Mouse (Mus musculus): ENCODE data around the gene Zfp114.

Gene Zfp114

DNA sequence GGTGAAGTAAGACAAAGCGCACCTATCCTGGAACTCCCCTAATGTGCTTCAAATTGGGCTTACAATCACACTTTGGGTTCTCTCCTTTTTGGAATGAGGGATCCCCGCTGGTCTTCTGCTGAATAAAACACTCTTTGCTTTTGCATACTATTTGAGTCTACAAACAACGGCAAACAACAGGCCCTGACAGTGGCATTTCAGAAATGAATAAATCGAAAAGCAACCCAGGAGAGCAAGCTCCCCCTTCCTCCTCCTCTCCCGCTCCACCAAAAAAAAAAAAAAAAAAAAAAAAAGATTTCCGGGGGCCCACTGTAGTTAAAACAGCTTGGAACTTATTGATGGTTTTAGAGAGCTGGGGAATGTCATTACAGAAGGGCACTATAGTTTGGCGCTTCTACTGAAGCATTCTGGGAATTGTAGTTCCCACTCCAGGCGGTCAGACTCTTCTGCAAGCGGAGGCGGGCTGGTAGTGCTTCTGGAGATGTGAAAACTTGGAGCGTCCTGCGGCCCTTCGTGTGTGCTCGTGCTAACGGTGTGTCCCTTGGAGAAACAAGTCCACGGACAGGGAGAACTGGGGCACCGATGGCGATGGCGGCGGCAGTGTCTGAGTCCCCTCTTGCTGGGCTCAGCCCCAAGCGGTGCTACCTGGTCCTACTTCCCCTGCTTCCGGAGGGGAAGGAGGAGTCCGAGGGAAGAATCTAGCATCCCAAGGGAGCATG is at the start of gene Zfp114:
Gene Zfp114 (plus strand): TSS at position 443 of the 719 bp plus-strand sequence.
- DNase-seq (ENCODE audit: low read depth, low spot score), result peak; percentile 54

DNA sequence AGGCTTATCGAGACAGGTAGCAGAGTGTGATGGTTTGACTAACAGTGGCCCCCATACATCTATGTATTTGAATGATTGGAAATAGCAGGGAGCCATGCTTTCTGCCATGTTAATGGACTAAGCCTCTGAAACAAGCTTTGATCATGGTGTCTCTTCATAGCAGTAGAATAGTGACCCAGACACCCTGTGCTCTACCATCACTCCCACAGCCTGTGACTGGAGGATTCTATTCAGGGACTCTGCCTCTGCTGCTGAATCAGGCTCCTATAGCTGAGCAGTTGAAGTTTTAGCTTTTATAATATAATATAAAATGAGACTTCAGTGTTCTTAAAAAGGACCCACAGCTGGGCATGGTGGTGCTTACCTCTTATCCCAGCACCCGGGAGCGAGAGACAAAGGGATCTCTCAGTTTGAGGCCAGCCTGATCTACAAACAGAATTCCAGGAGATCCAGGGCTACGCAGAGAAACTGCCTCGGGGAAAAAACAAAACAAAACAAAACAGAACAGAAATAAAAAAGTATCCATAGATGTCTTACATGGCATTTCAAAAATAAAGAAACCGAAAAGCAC is 41.4 kb upstream of the Zfp114 start:
- DNase-seq (ENCODE audit: low read depth, low spot score), result no peak

DNA sequence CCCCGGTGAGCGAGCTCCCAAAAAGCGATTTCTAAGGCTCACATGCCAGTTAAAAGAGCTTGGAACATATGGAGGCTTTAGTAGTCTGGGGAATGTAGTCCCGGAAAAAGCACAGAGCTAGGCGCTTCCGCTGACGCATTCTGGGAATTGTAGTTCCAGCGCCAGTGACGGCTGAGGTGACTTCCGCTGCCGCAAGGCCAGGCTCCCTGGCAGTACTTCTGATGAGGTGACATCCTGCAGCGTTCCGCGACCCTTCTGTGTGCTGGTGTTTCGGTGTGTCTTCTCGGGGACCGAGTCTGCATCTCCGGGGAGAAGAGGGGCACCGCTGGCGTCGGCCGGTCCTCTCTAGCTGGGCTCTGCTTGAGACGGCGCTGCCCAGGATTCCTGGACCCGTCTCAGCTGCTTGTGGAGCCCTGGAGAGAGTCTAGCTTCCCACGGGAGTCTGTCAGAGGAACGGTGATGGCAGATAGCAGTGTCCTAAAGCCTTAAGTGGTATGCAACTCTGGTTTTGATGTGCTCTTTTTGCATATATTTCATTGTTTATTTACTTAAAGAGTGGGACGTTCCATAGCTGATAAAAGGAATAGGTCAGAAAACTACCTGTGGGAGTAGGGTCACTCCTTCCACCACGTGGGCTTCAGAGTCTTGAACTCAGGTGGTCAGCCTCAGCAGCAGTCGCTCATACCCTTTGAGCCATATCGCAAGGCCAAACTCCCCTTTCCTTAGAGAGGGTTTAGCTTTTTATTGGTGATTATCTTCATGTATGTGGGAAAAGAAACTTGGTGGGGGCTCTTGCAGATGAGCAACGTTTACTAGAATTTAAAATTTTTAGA is 40.6 kb upstream of the Zfp114 start, which contains the start of gene Zfp235:
Gene Zfp235 (plus strand): TSS at position 174 of the 833 bp plus-strand sequence.
- peak; percentile 56 for DNase-seq (ENCODE audit: low read depth, low spot score)

DNA sequence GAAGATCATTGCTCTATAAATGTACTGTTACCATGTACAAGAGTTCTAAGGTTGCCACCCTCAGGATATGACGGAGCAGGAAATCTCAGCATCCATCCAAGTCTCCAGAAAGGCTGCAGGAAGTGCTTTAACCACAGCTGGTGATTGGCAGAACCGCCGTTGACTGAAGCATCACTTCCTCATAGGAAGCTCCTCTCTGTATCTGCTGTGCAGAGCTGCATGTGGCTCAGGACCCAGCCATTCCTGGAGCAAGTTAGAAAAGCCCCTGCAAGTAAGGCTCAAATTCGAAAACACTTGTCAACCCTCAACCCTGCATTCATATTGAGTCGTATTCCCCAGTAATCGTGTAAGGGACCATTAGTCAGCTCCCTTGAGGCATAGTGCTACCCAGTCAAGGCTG is 32.3 kb upstream of the Zfp114 start:
- DNase-seq (ENCODE audit: low read depth, low spot score), result no peak

DNA sequence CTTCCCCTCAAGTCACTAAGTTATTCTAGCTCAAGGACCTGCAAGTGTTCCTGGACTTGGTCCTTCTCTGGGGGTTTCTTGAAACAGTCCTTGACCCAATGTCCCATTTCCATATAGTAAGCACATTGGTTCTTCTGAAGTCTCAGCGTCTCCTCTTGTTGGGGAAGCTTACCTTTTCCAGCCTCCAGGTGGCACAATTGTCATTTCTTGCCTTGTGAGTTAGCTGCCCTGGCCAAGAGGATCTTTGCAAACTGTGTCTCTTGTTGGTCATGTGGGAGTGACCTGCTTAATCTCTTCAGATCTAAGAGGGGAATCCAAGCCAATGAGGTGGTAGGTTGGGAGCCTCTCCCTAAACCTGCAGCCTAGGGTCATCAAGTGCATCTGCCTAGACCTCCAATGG is 21.6 kb upstream of the Zfp114 start:
- DNase-seq (ENCODE audit: low read depth, low spot score), result no peak

DNA sequence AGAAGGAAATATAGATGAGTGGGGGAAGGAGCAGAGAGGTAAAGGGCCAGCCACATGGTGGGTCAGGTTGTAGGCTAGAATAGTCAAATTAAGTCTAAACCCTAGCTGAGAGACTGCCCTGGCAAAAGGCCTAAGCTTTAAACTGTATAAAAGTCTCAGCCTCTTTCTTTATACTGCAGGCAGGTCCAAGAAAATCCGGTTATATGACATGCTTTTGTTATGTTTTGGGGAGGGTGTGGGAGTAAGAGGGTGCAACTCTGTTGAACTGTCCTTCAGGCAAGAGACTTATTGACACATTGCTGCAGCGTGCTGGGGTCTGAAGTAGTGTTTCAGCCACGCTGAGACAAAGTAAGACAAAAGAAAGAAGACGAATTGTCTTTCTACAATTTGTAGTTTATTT is 2.7 kb upstream of the Zfp114 start:
- DNase-seq (ENCODE audit: low read depth, low spot score), result no peak

DNA sequence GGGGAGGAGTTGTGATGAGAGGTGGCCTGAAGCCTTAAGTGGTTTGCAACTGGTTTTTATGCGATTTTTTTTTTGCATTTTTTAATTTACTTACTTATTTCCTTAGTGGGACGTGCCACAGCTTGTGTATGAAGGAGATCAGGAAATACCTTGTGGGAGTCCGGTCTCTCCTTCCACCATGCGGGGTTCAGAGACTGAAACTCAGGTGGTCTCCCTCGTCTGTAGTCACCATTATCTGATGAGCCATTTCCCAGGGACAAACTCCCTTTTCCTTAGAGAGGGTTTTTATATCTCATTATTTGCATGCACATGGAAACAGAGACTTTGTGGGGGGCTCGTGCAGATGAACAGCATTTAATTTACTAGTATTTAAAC is 464 bp downstream of the Zfp114 start:
- no peak for DNase-seq (ENCODE audit: low read depth, low spot score)

DNA sequence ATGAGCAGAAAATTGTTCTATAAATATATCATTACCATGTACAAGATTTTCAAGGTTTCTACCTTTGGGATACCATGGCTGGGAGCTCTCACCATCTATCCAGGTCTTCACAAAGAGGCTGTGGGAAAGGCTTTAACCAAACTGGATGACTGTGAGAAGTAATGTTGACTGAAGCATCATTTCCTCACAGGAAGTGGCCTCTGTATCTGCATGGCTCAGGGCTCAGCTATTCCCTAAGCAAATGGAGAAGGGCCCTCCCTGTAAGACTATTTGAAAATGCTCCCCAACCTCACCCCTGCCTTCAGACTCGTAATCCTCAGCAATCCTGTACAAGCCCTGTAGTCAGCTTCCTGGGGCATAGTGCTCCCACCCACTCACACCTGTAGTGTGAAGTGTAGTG is 12.8 kb downstream of the Zfp114 start:
- no peak for DNase-seq (ENCODE audit: low read depth, low spot score)

DNA sequence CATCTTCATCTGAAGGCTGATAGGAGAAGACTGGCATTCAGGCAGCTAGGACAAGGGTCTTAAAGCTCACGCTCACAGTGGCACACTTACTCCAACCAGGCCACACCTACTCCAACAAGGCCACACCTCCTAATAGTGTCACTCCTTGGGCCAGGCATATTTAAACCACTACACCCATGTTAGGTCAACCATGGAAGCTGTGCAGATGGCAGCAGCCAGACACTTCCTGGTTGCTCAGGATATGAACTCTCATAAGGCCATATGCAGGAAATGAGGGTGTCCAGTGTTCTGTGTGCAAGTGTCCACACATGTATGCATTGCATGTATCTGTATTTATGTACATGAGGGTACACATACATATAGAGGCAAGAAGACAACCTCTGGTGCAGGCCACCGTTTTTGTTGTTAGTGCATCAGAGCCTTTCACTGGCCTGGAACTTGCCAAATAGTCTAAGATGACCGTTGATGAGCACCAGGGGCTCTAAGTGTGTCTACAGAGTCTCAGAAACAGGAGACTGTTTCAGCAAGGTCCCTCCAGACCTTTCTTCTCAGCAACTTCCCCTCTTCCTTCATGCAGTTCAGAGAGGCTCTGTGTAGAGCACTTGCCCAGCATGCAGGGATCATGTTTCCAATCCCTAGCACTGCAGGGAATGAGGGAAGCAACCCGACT is 14.2 kb downstream of the Zfp114 start:
- DNase-seq (ENCODE audit: low read depth, low spot score), result no peak

DNA sequence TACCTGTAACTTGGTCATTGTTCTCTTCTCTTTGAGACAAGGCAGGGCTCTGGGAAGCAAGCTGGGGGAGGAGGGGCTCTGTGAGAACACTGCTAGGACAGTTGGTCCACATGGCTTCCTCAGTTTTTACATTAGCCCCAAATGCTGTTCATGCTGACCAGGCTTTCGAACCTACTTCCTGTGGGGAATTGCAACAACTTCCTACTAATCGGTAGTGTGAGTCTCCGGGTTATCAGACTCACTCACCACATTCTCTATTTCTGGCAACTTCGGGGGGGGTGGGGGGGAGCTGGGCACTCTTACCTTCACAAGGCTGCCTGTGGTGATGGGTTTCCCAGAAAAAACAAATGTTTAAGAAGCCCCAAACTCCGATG is 14.7 kb downstream of the Zfp114 start:
- DNase-seq (ENCODE audit: low read depth, low spot score), result no peak

DNA sequence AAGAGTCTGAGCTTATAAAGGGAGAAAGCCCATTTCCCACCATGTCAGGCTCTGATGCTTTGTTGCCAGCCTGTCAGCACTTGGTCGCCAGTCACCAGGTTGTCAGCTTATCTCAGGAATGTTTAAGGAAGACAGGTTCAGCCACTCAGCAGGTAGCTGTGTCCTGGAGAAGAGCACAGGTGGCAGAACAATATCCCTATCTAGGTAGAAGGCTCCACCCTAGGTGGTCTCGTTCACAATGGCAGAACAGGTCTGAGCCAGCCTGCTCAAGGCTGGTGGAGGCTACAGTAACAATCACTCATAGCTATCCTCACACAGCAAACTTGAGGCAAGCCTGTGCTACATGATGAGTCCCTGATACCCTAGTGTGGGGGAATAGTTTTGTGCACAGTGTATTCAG is 16.5 kb downstream of the Zfp114 start:
- DNase-seq (ENCODE audit: low read depth, low spot score), result no peak

DNA sequence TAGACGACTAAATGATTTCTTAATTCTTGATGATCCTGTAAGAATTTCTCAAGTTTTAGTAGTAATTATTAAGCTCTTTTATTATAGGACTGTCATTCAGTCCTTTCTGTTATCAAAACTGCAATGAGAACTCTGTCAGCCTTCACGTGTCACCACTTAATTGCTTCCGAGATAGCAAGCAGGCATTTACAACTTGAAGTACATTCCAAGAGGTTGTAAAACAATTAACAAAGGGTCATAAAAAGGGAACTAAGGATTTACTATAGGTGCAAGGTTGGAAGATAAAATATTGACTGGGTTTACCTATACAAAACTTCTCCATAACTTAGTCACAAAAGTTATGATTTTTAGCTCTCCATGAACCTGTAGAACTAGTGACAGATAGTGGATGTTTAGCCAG is 18.3 kb downstream of the Zfp114 start:
- no peak for DNase-seq (ENCODE audit: low read depth, low spot score)

DNA sequence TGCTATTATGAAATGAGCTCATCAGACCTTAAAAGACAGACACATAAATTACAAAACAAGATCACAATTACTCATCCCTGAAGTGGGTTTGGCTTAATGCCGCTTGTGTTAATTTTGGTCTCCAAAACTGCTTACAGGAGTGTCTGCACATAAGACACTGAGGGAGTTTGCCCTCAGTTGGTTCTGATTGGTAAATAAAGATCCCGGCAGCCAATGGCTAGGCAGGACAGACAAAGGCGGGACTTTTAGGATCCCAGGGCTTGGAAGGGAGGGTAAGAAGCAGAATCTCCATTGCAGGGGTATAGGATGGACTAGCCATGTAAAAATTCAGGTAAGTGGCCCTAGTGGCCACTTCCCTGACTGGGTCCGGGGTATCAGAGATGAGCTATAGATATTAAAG is 22.1 kb downstream of the Zfp114 start:
- DNase-seq (ENCODE audit: low read depth, low spot score), result no peak

DNA sequence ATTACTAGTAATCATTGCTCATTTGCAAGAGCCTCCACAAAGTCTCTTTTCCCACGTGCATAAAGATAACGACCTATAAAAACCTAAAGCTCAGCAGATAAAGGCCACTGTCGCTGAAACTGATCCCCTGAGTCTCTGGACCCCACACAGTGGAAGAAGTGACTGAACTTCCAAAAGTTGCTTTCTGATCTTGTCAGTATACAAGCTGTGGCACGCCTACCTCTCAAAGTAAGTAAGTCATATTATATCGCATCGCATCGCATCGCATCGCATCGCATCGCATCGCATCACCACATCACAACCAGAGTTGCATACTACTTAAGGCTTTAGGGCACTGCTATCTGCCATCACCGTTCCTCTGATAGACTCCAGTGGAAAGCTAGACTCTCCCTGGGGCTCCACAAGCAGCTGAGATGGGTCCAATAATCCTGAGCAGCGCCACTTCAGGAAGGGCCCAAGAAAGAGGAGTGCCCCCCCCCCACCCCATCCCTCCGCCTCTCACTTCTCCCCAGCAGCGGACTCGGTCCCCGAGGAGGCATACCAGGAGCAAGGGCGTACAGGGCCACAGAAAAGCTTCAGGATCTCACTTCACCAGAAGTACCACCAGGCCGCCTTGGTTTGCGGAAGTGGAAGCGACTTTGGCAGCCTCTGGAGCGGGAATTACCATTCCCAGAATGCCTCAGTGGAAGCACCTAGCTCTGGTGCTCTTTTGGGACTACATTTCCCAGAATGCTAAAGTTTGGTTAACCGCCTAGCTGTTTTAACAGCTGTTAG is 32.8 kb downstream of the Zfp114 start:
- DNase-seq (ENCODE audit: low read depth, low spot score), result peak; percentile 65

DNA sequence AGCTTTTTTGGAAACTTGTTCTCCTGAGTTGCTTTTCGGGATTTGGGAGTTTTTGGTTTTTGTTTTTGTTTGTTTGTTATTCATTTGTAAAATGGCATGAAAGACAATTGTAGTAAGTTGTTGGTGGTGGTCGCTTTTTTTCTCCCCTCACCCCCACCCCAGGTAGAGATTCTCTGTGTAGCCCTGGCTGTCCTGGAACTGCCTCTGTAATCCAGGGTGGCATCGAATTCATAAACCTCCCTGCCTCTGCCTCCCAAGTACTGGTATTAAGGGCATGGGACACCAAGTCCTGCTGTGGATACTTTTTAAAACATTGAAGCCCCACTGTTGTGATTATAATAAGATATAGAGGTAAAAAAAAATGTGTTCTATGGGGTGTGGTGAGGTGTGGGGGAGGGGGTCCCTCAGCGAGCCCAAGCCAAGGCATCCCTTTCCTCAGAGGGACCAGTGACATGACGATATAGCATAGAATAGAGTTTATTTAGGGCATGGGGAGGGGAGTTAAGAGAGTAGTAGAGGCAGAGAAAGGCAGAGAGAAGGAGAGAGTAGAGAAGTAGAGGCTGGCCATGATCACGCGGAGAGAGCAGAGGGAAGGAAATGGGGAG is 33.5 kb downstream of the Zfp114 start:
- DNase-seq (ENCODE audit: low read depth, low spot score), result no peak

DNA sequence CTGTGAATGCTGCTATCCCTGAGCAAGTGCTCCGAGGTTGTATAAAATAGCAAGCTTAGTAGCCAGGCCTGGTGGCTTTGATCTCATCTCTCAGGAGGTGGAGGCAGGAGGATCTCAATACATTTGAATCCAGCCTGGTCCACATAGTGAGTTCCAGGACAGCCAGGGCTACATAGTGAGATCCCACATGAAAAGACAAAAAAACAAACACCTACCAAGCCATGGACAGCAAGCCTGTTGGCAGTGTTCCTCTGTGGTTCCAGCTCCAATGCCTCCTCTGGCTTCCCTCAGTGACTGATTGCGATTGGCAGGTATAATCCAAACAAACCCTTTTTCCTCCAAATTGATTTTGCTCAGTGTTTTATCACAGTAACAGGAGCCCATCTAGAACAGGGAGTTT is 35.4 kb downstream of the Zfp114 start:
- DNase-seq (ENCODE audit: low read depth, low spot score), result no peak

DNA sequence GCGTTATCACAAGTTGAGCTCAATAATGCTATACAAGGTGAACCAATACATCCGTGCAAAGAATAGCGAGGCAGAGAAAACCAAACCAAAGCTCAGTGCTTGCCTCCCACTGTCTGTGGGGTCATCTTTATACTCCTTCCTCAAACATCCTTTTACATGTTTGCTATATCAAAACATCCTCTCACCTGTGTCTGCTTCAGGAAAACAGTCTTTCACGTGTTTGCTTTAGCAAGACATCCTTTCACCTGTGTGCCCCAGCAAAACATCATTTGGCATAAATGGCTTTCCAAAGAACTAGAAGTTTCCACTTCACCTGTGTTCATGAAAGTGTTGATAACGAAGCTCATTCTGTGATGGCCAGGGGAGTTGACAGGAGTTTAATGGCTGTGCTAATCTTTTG is 36.5 kb downstream of the Zfp114 start, which contains the start of gene Zfp111:
Gene Zfp111 (minus strand): TSS at position 101 of the 400 bp plus-strand sequence.
- no peak for DNase-seq (ENCODE audit: low read depth, low spot score)
